Mouse (Mus musculus) CH12.LX (cell line): ENCODE measurements around the gene Clcnka.

Experiments used
- CTCF ChIP-seq, 2 experiments: IDR thresholded peaks in 1 of 2; conservative IDR thresholded peaks in 1 of 2; 2 replicates each; pipeline ENCODE4 v1.5.1; 2011 to 2012; ENCODE audit warnings: low read depth in 2 of 2, low read length in 2 of 2, improper control_type of control experiment in 1 of 2, inconsistent platforms in 1 of 2, mild to moderate bottlenecking in 1 of 2, moderate library complexity in 1 of 2
- MAFK ChIP-seq: IDR thresholded peaks from 2 replicates; pipeline ENCODE4 v1.6.1; 2011; ENCODE audit warnings: low read length, improper control_type of control experiment; ENCODE audit not compliant: insufficient replicate concordance
- MAX ChIP-seq: IDR thresholded peaks from 2 replicates; pipeline ENCODE4 v1.6.1; 2011; ENCODE audit warnings: low read length, improper control_type of control experiment
- UBTF ChIP-seq: IDR thresholded peaks from 2 replicates; pipeline ENCODE4 v1.6.1; 2012; ENCODE audit warnings: low read depth, mild to moderate bottlenecking, inconsistent platforms, low read length, improper control_type of control experiment, moderate library complexity
- USF1 ChIP-seq: IDR thresholded peaks from 2 replicates; pipeline ENCODE4 v1.6.1; 2014; ENCODE audit warnings: low read depth, mild to moderate bottlenecking, inconsistent platforms, low read length, improper control_type of control experiment

DNA sequence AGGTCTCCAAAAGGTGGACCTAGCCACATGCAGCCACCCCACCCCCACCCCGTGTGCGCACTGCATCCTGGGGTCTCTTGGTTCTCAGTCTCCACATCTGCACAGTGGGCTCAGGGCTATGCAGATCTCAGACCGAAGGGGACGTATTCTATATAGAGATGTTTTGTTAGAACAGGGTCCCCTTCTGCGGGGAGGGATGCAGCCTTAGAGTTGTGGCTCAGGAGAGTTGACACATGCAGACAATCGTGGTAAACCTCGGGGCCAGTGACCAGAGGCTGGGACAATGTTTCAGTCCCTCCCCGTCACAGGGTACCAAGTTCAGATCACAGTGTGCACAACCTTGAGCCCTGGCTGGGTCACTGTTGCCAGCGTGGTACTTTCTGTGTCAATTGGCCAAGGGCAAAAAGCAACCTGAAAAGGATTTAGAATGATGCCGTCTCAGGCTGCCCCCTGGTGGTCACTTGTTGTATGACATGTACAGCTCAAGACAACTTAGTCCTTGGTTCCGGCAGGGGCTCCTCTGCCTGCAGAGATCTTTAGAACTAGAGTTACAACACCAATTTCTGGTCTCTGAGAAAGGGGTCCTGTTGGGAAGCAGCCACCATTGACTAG lies 35.5 kb downstream of the Clcnka start:
- TF ChIP-seq USF1 (no peak), UBTF (no peak), MAX (peak; percentile 27; the same call in 1 of the 2 replicates), MAFK (no peak), CTCF (conservative IDR thresholded peaks at IDR 0.05 in 1 of 2, IDR thresholded peaks at IDR 0.05 in 1 of 2; ENCODE audit: low read depth in 2 of 2, low read length in 2 of 2) (peak; percentile 84 to 97)
